Mouse (Mus musculus) activated CD4-positive, CD25-positive, alpha-beta regulatory T cell, adult 9 weeks (primary cell): ENCODE results near the gene Gas2l2. TPM values are rescaled to one million over a fixed set of nuclear protein-coding genes. Genes with fewer than 3 reads are reported as not detected.

Experiments
- polyA plus RNA-seq: library from polyadenylated mRNA; unstranded; fragments of 100-300 nt; shearing (Covaris generic); gene quantifications from one replicate; pipeline ENCODE4 v1.2.1, GENCODE M21; 2017

Gas2l2 gene
- not detected for polyA plus RNA-seq

DNA sequence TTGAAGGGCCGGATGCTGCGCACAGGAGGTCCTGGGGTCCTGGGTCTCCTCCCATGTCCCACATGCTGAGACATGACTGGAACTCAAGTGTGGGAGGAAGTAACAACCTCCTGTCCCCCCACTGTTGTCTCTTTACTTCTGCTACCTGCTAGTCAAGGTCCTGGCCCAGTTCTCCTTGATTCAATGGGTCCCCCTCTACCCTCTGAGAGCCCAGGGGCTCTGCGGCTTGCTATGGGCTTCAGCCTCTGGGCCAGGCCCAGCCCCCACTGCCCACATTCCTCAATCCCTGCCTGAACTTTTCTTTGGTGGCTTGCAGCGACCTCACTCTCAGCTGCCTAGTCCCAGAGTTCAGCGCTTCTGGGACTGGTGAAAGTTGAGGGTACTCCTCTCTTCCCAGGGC, at the start of gene Gas2l2:
TSS of gene Gas2l2 (minus strand) at position 101 of the 400 bp plus-strand sequence.

DNA sequence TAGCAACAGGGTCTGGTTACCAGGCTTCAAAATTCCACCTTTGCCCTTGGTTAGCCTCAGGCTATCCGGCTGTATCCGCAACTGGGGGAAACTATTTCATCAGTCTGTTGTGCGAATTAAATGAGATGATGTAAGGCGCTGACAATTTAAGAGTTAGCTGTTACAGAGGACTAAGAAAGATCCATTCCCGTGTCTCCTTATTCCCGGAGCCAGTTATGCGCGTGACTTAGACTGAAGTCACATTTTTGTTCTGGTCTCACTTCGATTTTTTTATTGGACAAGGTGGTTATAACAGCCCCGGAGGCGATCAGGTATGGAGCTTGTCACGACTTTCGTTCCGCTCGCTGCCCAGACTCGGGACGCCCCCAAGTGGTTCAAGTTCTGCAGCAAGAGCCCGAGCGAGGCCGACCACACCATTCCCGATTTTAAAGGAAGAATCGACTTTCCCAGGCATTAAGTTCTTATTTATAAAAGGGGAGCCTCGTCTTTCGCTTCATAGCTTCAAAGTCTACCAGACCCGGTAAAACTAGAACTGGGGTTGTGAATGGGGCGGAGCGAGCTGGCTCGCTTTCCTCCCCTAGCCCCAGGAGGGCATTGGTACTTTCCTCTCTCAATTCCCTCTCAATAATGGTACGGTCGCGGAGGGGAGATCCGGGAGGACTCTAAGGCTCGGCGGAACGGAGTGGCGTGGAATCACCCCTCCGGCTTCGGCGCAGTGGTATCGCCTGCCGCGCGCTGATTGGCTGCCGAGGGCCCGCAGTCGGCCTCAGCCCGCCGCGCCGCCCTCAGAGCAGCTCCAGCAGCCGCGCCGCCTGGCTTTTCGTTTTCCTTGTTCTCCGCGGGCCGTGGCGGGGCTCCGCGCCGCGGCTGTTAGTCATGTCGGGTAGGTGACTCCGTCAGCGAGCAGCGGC, 43.3 kb upstream of the Gas2l2 start, which contains the start of gene Taf15:
TSS of gene Taf15 (plus strand) at position 763 of the 911 bp plus-strand sequence.

DNA sequence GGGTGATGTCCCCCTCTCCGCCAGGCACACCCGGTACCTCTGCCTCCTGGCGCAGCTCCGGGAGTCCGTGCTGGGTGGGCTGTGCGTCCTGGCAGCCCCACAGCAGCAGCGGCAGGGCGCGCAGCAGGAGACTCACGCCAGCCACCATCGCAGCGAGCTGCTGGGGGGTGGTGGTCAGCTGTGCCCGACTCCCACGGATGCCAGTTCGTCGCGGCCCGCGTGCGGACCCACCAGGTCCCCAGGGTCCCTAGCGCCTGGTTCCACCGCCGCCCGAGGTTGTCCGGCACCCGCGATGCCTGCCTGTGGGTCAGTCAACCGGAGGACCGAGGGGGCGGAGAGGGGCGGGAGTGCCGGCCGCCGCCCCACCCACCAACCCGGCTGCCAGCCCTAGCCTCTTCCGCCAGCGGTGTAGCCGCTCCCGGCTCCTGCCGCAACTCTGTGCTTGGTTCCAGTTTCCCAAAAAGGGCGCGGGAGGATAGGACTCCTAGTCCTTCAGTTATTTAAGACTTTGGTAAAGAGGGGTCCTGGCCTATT, 33.5 kb upstream of the Gas2l2 start, which contains the start of gene Mmp28:
TSS of gene Mmp28 (minus strand) at position 361 of the 534 bp plus-strand sequence.

DNA sequence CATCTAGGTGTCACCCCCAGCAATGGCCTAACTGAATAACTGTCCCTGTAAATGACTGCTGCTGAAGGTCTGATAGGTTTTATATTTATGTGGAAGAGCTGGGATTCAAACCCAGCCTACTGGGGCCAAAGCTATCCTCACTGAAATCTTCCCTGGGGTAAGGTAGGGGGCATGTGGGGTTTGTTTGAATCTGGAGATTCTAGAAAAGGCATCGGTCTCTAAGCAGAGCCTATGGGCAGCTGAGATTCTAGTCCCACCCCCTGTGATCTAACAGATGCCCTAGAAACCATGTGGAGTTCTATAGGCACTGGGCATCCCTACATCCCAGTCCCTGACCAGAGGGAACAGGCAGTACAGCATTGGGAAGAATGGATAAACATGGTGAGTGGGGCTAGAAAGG, 8.1 kb upstream of the Gas2l2 start, which contains the start of gene 1700020L24Rik:
TSS of gene 1700020L24Rik (plus strand) at position 301 of the 400 bp plus-strand sequence.

DNA sequence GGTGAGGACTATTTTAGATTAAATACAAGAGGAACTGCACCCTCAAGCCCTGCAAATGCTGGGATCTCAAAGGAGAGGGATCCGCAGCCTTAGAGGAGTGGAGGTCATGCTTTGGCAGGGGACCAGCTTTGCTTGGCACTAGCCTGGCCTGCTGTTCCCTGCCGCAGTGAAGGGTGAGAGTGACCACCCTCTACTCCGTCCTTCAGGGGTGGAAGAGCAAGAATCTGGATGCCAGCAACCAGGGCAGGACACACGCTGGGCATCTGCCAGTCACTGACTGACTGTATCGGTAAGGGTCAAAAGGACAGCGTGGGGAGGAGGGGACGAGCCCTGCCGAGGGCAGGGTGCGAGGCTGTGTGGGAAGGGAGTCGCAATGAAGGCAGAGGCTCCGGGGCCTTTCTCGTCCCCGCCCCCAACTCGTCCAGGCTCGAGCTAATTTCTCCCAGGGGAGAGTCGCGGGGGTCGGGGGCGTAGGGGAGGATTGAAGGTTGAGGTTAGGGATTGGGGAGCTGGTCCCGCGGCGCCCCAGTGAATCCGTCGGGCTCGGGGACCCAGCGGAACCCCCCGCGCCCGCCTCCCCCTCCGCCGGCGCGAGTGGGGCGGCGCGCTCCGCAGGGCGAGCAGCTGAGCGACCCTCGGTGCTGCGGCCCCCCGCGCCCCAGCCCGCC, 20.0 kb downstream of the Gas2l2 start, which contains the start of gene Rasl10b:
TSS of gene Rasl10b (plus strand) at position 51 of the 668 bp plus-strand sequence.

Other genes starting within 250 kb of the Gas2l2 start
- gene Slfn3, start 238.1 kb downstream of the Gas2l2 start, polyA plus RNA-seq = 7.4 TPM
- 0.32 TPM for gene Slfn14, start 142.7 kb downstream of the Gas2l2 start, polyA plus RNA-seq
- 56.3 TPM for gene Ap2b1, start 130.4 kb downstream of the Gas2l2 start, polyA plus RNA-seq
- gene Pex12, start 126.9 kb downstream of the Gas2l2 start, polyA plus RNA-seq = 13.2 TPM
- gene Rasl10b, start 20.3 kb downstream of the Gas2l2 start, polyA plus RNA-seq = not detected
- gene 1700020L24Rik, start 8.2 kb upstream of the Gas2l2 start, polyA plus RNA-seq = 2.3 TPM
- not detected for gene Mmp28, start 33.6 kb upstream of the Gas2l2 start, polyA plus RNA-seq
- 20.1 TPM for gene Taf15, start 43.6 kb upstream of the Gas2l2 start, polyA plus RNA-seq
- 0.39 TPM for gene Heatr9, start 92.7 kb upstream of the Gas2l2 start, polyA plus RNA-seq
- gene Ccl5, start 101.1 kb upstream of the Gas2l2 start, polyA plus RNA-seq = 192 TPM
- not detected for gene Ccl9, start 149.2 kb upstream of the Gas2l2 start, polyA plus RNA-seq
- 1.2 TPM for gene Ccl6, start 163.6 kb upstream of the Gas2l2 start, polyA plus RNA-seq
- not detected for gene Rpl9-ps1, start 216.2 kb upstream of the Gas2l2 start, polyA plus RNA-seq
- 2.2 TPM for gene Ccl3, start 219.9 kb upstream of the Gas2l2 start, polyA plus RNA-seq
- gene Ccl4, start 233.1 kb upstream of the Gas2l2 start, polyA plus RNA-seq = 14.4 TPM